Mouse (Mus musculus) stomach, postnatal 0 days (tissue): ENCODE measurements around the gene Traf4.

Source experiments
- CTCF ChIP-seq: IDR thresholded peaks from 2 replicates; pipeline ENCODE4 v1.5.1; 2016; ENCODE audit warnings: antibody characterized with exemption, low read depth, mild to moderate bottlenecking, moderate library complexity
- EP300 ChIP-seq: optimal IDR thresholded peaks from 2 replicates; pipeline ENCODE3; 2016; ENCODE audit warnings: antibody characterized with exemption

DNA sequence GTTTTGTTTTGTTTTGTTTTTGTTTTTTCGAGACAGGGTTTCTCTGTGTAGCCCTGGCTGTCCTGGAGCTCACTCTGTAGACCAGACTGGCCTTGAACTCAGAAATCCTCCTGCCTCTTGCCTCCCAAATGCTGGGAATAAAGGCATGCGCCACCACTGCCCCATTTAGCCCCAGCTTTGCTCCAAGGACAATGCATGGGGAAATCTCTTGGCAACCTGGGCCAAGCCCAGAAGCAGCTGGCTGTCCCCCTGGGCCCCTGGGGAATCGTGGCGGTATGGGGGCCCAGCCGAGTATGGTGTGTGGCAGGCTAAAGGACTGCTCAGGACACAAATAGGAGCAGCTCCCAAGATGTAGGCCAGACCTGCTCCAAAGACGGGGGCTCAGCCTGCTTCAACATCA lies 38.9 kb upstream of the Traf4 start:
- no peak for TF ChIP-seq EP300
- TF ChIP-seq CTCF: no peak
